Mouse (Mus musculus): ENCODE results near the gene Tbx3. TPM values are rescaled to one million over a fixed set of nuclear protein-coding genes. Genes with fewer than 3 reads are reported as not detected.

Gene Tbx3
- 215 and 277 TPM in 2 replicates for total RNA-seq (2021)
- long read RNA-seq, full-length matches to known transcripts: 10 of 62 reads
- long read RNA-seq, partial matches to known transcripts: 46 of 62 reads
- long read RNA-seq, other reads (novel, unspliced or antisense): 6 of 62 reads

DNA sequence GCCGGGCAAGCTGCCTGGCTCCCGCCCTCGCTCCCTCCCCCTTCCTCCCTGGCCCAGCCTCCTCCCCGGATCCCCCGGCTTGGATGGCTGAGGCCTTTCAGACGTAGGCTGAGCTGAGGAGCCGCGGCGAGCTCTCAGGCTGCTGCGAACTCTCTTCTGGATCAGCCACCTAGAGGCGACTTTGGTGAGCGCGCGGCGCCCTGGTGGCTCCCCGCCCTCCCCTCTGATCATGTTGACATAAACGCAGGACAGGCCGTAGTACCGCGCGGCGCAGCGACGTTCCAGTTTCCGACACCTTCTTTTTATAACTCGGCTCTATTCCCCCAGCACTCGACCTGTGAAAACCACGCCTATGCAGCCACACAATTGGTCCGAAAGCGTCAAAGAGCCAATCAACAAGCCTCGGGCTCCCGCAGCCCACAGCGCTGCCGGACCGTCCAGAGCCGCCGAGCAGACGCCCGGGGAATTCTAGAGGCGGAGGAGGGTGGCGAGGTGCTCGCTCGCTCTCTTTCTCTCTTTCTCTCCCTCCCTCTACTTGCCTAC, at the start of gene Tbx3:
Gene Tbx3 (plus strand): TSS at position 104 of the 543 bp plus-strand sequence.
- DNase-seq: peak; percentile 93

DNA sequence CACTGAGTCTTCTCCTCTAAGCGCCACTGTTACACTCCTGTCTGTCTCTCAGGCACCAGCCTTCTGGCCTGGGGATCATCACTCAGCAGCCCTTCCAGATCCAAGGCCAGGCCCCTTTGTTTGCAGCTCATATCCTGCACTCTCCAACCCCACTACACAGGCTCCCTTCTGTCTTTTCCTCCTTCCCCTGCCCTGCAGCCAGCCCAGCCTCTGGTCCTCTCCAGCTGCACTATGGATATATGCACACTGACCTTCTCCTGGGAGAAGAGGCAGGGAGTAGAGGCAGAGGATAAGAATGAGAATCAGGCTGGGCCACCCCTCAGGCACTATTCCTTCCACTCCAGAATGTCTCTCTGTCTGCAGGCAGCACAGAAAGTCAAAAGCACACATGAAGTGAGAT, 48.4 kb upstream of the Tbx3 start:
- no peak for DNase-seq

DNA sequence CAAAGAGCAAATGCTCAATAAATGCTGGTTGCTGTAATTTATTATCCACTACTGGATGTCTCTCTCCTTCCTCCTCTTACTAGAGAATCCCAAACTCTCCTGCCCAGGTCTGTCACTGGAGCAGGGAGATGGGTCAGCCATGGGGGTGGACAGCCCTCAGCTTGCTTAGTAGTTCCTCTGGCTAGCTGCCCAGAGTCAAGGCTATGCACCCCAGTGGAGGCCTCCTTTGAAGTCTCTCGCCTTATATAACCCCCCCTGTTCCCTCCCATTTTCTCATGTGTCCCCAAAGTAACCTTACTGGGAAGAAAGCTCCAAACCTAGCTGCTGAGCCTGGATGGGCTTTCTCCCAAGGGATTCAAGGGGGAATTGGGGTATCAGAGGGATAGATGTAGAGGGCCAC, 45.9 kb upstream of the Tbx3 start:
- DNase-seq: peak; percentile 76

DNA sequence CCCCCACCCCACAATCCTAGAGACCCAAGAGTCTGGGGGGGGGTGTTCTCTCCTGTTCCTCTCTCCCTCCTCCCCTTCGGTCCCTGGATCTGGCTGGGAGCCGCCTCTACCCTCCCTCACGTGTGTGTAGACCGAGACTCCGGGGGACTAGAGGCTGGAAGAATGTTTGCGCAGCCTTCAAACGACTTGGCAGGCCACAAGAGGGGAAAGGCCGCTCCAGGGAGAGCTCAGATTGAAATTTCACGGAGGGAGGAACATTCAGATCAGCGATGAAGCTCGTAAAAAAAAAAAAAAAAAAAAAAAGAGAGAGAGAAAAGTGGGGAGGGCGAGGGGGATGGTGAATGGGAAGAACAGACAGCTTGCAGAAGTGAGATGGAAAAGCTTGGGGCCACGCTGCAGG, 44.9 kb upstream of the Tbx3 start:
- DNase-seq: peak; percentile 66

DNA sequence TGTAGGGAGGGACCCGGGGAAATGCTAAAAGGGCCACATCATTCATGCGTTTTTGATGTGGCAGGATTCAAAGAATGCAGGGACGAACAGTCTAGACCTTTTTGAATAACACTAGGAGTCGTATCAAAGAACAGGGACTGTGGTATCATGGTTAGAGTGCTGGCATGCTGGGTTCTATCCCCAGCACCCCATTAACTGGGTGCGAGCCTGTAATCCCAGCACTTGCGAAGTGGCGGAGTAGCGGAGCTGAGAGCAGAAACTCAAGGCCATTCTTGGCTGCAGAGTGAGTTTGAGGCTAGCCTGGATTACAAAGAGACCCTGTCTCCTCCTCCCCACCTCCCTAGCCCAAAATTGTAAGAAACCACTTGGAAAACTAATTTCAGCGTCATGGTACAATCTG, 44.3 kb upstream of the Tbx3 start:
- DNase-seq: no peak

DNA sequence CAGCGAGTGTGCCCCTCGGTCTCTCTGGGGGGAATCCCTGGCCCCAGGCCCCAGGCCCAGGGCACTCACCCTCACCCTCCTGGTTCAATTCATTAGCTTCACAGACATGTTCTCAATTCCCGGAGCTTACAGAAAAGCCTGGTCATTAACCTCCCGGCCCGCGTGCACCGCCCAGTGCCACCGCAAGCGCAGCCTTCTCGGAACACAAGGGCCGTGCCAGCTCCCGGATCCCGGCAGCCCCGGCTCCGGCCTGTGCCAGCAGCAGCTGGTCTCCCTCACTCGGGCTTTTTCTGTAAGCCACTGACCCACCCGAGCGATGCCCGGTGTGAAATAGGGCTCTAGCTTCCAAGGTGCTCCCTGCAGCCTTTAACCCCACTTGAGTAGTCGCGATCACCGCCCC, 43.8 kb upstream of the Tbx3 start:
- DNase-seq: peak; percentile 61

DNA sequence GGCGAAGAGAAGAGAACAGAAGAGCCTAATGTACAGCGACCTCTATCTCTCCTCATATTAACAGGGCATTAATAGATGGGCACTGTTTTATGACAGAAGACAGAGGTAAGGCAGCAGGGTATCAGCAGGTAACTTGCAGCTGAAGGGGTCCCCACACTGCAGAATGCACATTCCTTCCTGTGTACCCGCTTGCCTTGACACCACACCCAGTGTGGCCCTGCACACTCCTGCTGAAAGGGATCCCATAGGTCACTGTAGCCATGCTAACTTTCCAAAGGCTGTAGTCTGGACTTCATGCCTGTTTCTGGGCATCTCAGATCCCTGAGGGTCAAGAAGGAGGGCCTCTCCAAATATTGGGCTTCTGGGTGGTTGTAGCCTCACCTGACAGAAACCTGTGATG, 42.4 kb upstream of the Tbx3 start:
- no peak for DNase-seq

DNA sequence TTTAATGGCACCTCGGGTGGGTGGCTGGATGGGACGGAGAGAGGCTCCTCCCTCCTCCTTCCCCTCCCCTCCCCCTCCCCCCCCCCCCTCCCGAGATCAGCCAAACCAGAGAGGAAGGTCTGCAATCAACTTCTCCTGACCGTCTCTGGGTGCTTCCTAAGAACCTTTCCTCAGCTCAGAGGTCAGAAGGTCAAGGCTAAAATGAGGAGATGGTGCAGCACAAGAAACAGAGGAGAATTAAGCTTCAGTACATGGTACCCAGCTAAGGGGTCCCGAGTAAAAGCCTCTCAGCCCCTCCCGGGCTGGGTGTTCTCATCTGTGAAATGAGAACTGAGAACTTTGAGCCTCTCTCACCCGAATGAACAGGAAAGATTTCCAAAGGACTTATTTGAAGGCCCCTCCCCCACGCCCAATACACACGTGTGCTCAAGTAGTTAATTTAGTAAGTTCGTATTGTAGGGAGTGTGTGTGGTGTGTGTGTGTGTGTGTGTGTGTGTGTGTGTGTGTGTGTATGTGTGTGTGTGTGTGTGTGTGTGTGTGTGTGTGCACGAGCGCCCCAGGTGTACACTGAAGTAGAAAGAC, 41.6 kb upstream of the Tbx3 start:
- no peak for DNase-seq

DNA sequence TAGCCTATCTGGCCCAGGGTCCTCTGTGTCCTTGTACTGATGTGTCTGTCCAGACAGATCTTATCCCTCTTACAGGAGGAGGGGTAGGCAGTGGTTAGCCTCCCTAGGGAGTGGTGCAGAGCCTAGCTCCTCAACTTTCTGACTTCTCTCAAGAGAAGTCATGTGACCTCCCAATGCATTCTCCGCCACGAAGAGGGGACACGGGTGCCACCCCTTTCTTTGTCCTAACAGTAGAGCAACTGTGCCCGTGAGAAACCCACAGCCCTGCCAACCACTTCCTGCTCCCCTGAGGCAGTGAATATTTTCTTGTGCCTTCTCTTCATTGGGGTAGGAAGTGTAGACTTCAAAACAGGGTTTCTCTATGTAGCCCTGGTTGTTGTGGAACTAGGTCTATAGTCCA, 36.9 kb upstream of the Tbx3 start:
- DNase-seq: no peak

DNA sequence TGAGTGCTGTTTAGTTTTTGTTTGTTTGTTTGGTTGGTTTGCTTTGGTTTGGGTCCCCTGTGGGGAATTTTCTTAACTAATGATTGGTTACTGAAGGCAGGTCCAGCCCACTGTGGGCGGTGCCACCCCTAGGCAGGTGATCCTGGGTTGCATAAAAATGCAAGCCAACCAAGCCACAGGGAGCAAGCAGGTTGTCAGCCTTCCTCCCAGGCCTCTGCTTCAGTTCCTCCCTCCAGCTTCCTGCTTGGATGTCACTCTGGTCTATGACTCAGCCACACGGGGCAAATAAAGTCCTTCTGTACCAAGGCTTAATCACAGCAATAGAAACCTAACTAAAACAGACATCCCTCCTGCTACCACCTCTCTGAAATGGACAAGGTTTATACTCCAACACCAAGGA, 35.6 kb upstream of the Tbx3 start:
- no peak for DNase-seq

DNA sequence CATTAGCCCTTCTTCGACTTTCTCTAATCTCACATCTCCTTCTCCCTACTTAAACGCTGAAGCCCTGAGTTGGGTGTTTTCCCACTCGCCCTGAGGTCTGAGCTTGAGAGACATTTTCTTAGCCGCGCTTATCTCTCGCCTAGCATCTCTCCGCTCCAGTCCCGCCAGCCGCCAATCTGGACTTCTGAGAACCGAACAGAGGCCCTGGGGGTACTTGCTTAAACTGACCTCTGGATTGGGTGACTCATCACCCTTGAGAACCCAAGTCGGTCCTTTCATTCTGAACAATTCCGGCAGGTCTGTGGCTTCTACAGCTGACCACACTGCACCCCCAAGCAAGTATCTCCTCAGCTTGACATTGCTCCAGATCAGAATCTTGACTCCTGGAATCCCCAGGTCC, 32.2 kb upstream of the Tbx3 start:
- no peak for DNase-seq

DNA sequence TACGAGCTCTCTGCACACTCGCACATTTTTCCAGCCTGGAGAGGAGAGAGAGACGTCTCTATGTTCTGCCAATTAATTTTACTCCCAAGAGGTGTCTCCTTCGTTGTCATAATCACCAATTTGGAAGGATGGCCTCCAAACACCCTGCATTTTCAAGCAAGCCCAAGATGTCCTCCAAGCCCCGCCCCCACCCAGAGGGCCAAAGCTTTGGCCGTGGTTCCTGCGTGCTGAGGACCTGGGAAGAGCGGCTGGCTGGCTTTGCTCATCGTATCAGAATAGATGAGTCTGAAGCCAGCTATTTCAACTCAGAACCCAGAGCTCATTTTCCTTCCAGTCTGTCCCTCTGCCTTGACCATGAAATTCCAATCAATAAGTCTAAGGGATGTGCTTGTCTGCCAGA, 29.4 kb upstream of the Tbx3 start:
- DNase-seq: no peak

DNA sequence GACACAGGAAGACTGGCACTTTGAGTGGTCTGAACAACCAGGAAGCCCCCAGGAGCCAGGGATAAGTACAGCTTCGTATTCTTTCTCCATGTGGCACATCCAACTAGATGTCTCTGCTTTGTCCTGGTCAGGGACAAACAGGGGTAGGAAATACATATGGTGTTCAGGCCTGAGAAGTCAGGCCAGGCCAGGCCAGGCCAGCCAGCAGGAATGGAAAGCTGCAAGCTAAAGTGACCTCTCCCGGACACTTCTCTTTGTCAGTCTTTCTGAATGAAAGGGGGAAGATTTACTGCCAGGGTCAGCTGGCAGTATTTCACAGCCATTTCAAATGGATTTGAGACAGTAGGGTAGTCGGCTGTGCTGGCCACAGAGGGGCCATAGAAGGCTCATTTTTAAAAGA, 28.8 kb upstream of the Tbx3 start:
- no peak for DNase-seq

DNA sequence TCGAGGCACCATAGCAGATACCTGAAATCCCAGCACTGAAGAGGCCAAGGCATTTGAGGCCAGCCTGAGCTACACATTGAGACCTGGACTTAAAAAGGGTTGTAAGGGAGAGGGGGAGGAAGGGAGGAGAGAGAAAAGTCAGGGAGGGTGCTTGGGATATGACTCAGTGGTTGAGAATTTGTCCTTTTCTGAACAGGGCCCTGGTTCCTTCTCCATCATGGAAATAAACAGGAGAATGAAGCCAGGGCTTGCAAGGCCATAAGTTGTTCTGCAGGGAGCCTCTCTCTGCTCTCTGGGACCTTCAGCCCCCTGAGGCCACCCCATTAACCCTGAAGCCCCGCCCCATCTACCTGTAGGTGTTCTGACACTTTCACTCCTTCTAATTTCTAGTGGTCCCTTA, 23.5 kb upstream of the Tbx3 start:
- DNase-seq: no peak

DNA sequence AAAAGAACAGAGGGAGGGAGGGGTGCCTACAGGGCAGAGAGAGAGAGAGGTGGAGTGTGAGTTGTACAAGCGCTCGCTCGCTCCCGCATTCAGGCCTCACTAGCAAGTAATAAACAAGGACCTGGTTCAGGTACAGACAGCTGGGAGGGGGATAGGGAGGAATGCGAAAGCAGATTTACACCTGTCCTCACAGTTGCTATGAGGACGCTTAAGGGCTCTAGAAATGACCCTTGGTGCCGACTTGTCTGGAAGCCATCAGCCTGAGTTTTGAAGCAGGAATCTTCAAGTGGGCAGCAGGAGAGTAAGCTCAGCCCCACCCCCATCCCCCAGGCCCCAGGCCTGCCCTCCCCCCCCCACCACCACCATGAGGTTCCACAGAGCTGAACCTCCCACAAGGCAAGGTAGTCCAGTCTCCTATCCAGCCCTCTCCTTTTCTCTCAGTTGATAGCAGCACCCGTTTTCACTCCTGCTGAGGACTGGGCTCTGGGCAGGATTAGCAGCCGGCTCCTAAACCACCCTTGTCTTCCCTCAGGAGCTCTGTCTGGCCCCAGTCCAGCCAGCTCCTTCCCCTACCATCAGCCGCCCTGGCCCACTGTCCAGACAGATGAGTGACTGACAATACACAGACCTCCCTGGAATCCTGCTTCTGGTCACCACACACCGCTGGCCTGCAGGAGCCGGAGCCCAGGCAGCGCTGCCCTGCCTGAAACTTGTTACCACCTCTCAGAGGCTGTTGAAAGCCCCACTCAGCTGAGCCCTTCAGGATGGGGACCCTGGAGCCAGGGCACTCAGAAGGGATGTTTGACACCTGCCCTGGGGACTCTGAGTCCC, 19.1 kb upstream of the Tbx3 start:
- no peak for DNase-seq

DNA sequence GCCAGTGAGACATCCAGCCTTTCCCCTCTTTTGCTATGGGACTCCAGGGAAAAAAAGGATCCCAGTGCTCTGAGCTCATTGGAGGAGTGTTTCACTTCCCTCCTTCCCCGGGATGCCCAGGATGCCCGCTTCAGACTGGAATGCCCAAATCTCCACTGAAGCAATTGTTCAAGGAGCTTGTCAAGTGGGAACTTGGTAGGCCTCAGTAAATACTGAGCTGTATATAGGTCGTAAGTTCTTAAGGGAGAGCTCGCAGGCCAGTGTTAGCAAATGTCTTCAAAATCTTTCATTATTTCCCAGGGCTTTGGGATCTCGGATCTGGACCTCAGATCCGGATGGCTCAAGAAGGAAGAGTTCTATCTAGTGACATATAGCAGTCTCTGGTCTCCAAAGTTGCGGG, 14.1 kb upstream of the Tbx3 start:
- no peak for DNase-seq

DNA sequence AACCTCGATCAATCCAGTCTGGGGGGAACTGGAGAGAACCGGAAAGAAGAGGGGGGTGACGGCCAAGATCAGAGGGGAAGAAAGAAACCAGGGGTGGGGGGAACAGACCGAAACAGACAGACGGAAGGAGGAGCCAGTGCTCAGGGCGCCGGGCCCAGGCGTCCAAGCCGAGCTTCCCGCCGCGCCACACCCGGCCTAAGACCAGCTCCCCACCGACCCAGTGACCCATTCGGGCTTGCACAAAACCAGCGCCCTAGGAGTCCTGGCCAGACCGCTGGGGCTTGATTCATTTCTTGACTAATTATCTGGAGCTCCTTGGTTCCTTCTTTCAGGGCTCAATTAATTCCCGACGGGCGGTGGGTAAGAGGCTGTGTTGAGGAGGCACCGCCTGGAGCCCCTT, 13.6 kb upstream of the Tbx3 start:
- DNase-seq: no peak

DNA sequence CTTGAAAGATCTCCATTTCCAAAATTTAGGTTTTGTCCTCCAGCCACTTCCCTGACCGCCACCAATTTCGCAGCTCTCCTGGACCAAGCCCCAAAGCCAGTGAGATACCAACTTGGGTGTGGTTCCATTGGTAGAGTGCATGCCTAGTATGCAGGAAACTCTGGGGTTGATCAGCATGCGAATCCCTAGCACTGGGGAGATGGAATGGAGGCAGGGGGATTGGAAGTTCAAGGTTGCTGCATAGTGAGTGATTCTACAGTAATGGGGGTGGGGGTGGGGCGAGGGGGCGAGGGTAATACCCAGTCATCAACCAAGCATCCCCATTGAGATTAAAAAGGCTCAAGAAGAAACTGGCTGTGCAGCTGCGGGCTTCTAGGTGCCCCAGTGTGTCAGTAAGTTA, 13.1 kb upstream of the Tbx3 start:
- no peak for DNase-seq

DNA sequence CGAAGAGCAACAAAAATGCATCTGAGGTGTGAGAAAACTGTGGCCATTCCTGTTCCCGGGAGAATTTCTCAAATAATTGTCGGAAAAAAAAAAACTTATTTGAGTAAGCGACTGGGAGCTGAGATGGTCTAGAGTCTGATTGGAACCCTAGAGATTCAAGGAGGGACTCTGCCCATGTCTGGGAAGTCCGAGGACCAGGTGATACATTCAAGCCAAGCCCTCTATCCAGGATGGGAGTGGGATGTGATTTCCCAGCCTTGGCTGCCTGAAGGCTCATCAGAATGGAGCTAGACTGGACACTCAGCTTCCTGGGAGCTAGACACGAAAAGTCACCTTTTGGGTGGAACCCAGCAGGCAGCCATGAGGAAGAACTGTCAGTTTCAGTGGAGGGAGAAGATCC, 12.7 kb upstream of the Tbx3 start:
- DNase-seq: no peak

DNA sequence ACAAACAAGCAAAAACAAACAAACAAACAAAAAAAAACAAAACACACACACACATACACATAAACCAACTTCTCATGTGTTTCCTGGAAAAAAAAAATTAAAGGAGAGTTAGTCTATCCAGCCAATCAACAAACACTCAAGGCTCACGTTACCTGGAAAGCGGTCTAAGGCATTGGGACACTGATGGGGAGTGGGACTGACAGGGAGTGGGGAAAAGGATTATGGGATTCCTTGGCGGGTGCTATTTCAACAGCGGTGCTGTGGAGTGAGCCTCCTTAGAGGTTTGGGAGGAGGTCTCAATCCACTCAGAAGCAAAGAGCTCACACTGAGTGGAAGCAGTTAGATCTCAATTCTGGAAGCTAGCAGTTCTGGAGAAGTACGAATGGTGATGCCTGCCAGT, 12.1 kb upstream of the Tbx3 start:
- DNase-seq: no peak

DNA sequence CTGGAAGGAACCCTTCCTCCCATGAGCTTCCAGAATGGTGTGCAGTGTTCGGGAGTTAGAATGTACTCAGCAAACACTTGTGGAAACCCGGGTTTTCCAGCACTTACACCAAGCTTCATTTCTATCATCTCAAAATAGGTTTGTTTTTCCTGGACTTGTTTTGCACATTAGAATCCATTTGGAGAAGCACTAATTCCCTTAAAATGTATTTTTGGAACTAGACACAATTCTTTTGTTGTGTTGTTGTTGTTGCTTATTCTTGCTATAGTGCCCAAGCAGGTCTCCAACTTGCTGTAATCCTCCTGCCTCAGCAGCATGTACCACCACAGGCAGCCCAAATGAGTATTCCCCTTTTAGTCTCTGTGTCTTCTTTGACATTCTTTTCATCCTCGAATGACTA, 11.4 kb upstream of the Tbx3 start:
- no peak for DNase-seq

DNA sequence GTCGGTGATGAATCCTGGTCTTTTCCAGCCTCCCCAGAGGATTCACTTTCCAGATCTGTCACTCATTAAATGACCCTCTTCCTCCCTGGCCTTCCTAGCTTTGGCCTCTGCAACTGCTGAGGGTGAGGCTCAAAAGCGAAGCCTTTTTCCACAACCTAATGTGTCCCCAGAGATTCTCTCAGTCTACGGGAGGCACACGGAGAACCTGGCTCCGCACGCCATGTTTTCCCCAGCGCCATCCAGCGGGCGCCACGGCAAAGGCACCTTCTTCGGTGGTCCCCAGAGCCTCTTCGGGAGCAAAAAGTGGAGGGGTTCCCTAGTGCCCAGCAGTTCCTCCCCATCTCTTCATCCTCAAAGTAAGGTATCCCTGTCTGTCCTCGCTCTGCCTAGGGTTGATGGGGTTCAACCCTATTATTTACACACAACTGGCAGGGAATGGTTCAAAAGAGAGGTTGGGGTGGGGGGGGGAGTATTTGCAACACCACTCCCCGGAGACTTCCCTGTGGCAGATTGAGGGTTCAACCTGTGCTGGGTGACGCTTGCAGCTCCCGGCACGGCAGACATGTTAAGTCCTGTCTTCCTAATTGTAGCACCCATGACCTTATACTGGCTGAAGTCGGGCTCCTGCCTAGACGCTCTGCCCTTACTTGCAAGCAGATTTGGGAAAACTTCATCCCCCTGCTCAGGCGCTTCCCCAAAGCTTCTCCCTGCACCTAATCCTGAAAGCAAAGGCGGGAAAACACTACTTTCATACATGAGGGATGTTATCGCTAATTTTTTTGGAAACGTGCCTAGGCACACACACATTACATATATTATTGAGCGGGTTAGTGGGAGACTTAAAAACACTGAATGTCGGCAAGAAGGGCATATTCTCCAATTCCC, 9.7 kb upstream of the Tbx3 start:
- no peak for DNase-seq

DNA sequence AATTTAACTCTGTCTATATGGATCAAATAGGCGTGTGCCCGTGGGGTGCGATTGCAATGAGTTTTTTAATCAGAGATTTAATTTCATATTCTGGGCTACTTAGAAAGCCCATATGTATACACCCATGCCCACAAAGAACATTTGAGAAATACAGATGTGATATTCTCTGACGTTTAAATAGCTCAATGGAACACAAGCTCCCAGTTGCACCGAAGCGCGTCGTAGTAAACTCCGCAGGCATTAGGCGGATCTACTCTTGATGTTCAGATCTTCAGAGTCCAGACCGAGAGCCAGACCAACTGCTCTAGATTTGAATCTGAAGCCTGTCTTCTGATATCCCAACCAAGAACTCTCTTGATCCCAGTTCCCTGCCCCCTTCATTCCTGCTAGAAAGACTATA, 9.0 kb upstream of the Tbx3 start:
- DNase-seq: no peak

All from adrenal gland, postnatal 25 days (tissue).